Mouse (Mus musculus) mouse embryonic stem cell (cell line): ENCODE measurements around the gene Tasp1.
"Not testable (repeated sequence)": the region's sequence is repeated elsewhere in the genome, so short reads cannot be mapped to it uniquely, and the experiment has no call there.

Experiments
- in situ Hi-C, 2 experiments: fragments of 300-500 bp; cut with MboI; formaldehyde crosslinking; loops; 1 replicate in 1 of 2; 3 replicates in 1 of 2; pipeline ENCODE4 v1.14.3; 2019 to 2020; ENCODE audit warnings: low sequenced_read_pairs in 2 of 2, low pct_unique_long_range_greater_than_20kb in 1 of 2, mixed read lengths in 1 of 2; ENCODE audit not compliant: unreplicated experiment in 1 of 2

The Tasp1 gene

DNA sequence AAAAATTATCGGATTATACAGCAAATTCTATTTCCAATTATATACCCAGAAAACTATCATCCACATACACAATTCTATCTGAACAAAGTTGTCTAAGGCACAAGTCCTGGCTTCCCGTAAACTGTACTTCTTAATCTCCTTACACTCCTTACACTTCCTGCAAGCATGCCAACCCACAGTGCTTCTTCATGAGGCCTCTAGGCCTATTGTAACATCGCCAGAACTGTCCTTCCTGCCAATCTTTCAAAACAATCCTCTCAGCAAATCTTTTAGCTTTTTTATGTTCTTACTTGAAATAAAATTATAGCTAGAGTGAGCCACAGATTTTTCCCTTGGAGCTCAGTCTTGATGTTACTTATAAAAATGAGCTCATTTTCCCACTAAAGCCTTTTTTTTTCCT, 5.1 kb downstream of the Tasp1 start:
- in situ Hi-C loops, result no loop called here

- in situ Hi-C loops, result no loop called here
Observed at GRCm38 (mm10) chr2:140060092-140060867, 6.3 kb downstream of the Tasp1 start.

DNA sequence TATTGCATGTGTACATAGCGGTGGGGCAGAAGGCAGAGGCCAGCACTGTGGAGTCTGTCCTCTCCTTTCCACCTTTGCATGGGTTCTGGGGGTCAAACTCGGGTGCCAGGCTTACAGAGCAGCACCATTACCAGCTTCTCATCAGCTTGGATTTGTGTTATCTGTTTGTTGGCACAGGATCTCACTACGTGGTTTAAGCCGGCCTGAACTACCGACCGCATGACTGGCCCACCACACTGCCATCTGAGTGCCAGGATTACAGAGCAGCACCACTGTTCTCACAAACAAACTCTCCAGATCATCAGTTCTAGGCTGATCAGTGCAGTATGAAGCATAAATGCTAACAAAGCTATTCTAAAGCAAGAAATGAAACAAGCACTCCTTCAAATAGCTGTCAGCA, 8.5 kb downstream of the Tasp1 start:
- in situ Hi-C loops, result no loop called here

GRCm38 (mm10) chr2:140051607-140052126, 14.9 kb downstream of the Tasp1 start:
- in situ Hi-C loops, result no loop called here

- in situ Hi-C loops, result no loop called here
Observed at GRCm38 (mm10) chr2:140042522-140043131, 24.0 kb downstream of the Tasp1 start.

- in situ Hi-C loops, result no loop called here
Observed at GRCm38 (mm10) chr2:140042081-140042480, 24.5 kb downstream of the Tasp1 start.

DNA sequence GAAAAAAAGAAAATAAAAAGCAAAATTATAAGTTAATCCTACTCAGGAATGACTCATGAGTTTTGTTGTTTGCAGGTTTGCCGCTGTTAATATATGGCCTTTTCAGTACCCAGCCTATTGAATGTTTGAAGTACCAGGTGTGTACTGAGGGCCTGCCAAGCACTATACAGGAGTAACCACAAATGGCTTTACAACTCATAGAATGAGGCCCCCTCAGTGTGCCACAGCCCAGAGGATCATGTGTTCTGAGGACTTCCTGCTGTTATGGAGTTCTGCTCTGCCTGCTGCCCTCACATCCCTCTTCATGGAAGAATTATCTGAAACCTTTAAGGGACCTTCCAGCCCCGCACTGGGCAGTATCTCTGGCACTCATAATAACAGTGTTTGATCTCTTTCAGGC, 29.1 kb downstream of the Tasp1 start:
- in situ Hi-C loops, result no loop called here

- in situ Hi-C loops, result no loop called here
Observed at GRCm38 (mm10) chr2:140036854-140037253, 29.8 kb downstream of the Tasp1 start.

DNA sequence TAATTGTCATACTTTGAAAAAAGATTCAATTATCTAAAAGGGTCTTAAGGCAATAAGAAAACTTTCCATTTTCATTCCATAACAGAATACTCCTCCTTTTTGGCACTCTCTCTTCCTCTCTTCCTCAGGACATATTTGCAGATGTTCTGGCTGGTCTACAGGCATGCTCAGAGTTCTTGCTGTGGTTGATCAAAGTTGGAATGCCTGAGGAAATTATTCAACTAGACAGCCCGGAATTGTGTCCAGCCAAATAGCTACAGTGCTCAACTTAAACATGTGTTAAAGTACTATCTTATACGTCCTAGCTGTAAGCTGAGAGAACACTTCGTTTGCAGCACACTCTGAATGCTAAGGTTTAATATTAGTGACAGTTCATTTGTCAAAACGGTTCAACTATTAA, 41.7 kb downstream of the Tasp1 start:
- in situ Hi-C loops, result no loop called here

DNA sequence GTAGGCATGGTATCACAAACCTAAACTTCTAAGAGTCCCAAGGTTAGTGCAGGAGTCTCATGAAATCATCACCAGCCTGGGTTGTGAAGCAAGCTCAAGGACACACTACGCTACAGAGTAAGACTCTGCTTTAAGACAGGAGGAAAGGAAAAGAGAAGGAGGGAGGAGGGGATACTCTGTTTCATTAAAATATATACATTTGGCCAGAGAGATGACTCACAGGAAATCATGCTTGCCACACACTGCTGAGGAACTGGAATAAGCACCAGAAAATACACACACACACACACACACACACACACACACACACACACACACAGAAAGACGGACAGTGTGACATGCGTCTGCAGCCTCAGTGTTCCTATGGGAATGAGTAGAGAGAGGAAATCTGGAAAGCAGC, 59.2 kb downstream of the Tasp1 start:
- in situ Hi-C loops, result no loop called here

- in situ Hi-C loops, result no loop called here
Observed at GRCm38 (mm10) chr2:139998170-139998569, 68.4 kb downstream of the Tasp1 start.

- in situ Hi-C loops, result not testable (repeated sequence)
Observed at GRCm38 (mm10) chr2:139989907-139990306, 76.7 kb downstream of the Tasp1 start.

GRCm38 (mm10) chr2:139967451-139967850, 99.2 kb downstream of the Tasp1 start:
- in situ Hi-C loops, result loop anchor here in 1 of 2 experiments (25.0 kb wide), 1 partner anchor 180 kb away; no protein-coding TSS in a partner anchor

DNA sequence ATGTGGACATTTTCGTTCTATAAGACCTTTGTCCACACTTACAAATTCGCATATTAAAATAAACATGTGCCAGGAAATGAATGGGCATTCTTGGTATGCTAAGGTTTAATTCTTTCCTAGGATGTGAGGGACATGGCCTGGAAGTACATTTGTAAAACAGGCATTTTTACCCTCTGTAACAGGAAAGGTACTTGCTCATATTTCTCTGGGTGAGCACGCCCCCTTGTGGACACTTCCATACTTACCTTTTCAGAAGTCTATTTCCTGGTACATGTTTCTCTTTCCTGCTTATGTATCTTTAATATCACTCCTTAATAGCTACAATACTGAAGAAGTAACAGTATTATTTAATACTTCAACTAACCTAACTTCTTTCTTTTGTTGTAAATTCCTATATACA, 100.3 kb downstream of the Tasp1 start:
- in situ Hi-C loops, result loop anchor here in 1 of 2 experiments (25.0 kb wide), 1 partner anchor 179 kb away; no protein-coding TSS in a partner anchor

GRCm38 (mm10) chr2:139948843-139949242, 117.8 kb downstream of the Tasp1 start:
- in situ Hi-C loops, result no loop called here

- in situ Hi-C loops, result no loop called here
Observed at GRCm38 (mm10) chr2:139937581-139937980, 129.0 kb downstream of the Tasp1 start.

DNA sequence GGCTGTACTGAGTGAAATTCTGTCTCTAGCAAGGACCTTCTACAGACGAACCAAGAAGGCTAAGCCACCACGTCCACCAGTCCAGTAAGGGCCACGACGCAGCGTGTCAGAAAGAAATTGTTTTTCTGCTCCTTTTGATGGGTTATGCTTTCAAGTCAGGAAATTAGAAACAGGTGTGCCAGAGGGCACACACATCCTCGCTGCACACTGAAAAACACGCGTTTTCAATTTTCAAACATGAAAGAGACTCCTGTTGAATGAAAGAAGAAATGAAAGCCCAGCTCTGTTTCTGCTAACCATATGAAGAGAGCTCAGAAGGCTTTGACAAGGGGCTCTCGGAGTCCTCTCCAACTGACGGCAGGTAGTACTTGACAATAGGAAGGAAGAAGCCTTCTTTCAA, 132.0 kb downstream of the Tasp1 start:
- in situ Hi-C loops, result no loop called here

DNA sequence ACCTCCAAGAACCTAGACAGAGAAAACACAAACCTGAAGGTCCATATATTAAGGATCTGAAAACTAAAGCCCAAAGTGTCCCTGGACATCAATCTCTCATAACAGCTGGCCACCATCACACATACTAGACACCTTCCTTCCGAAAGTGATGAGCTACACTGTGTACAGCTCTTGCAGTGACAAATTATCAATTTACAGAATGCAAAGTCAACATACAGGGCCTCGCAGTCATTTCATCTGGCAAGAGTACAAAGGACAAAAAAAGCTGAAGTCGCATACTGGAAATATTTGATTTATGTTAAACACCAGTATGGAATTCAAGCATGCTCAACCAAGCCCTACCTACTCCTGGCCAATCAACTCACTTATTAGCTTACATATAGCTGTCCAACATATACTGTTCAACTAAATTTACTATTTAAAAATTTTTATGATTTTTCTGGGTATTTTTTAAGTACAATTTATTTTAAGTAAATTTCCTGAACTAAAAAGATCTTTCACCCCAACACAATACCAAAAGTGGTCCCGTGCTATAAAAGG, 132.5 kb downstream of the Tasp1 start:
- in situ Hi-C loops, result no loop called here

- in situ Hi-C loops, result no loop called here
Observed at GRCm38 (mm10) chr2:139932211-139932610, 134.4 kb downstream of the Tasp1 start.

DNA sequence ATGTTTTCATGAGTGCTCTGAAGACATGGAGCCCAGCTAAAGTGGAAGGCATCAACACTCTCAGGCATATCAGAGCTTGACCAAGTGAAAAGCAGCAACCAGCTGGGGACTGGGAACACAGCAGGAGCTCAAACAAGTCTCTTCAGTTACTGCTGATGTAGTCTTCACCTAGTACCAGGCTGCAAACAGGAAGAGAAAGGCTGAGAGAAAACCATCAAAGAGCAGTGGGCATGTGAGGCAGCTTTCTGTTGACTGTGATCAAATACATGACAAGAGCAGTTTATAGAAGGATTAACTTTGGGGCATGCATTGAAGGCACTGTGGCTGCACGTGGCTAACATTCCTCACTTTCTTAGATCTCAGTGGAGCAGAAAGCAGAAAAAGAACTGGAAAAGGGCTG, 141.7 kb downstream of the Tasp1 start:
- in situ Hi-C loops, result no loop called here
